Mouse (Mus musculus): ENCODE measurements around the gene Acot7.

The Acot7 gene

GRCm38 (mm10) chr4:152244545-152245522, 66.9 kb downstream of the Acot7 start:
- no peak for DNase-seq (ENCODE audit: low spot score in 2 of 2)

GRCm38 (mm10) chr4:152246011-152246410, 68.1 kb downstream of the Acot7 start:
- no peak for DNase-seq (ENCODE audit: low spot score in 2 of 2)

- no peak for DNase-seq (ENCODE audit: low spot score in 2 of 2)
Observed at GRCm38 (mm10) chr4:152247195-152247594, 69.3 kb downstream of the Acot7 start.

GRCm38 (mm10) chr4:152250615-152251014, 72.7 kb downstream of the Acot7 start:
- no peak for DNase-seq (ENCODE audit: low spot score in 2 of 2)

- DNase-seq (ENCODE audit: low spot score in 2 of 2), result no peak
Observed at GRCm38 (mm10) chr4:152253183-152253759, 75.3 kb downstream of the Acot7 start.

- peak; percentile 33 to 57 for DNase-seq (ENCODE audit: low spot score in 2 of 2)
Observed at GRCm38 (mm10) chr4:152257070-152257469, 79.1 kb downstream of the Acot7 start.

GRCm38 (mm10) chr4:152260451-152260850, 82.5 kb downstream of the Acot7 start:
- no peak for DNase-seq (ENCODE audit: low spot score in 2 of 2)

- no peak for DNase-seq (ENCODE audit: low spot score in 2 of 2)
Observed at GRCm38 (mm10) chr4:152262187-152262586, 84.3 kb downstream of the Acot7 start.

GRCm38 (mm10) chr4:152263089-152263488, 85.2 kb downstream of the Acot7 start:
- DNase-seq (ENCODE audit: low spot score in 2 of 2), result no peak

GRCm38 (mm10) chr4:152263512-152264176, 85.7 kb downstream of the Acot7 start:
- no peak for DNase-seq (ENCODE audit: low spot score in 2 of 2)

- DNase-seq (ENCODE audit: low spot score in 2 of 2), result no peak
Observed at GRCm38 (mm10) chr4:152264177-152264530, 86.2 kb downstream of the Acot7 start.

- no peak for DNase-seq (ENCODE audit: low spot score in 2 of 2)
Observed at GRCm38 (mm10) chr4:152264867-152265568, 87.1 kb downstream of the Acot7 start.

- DNase-seq (ENCODE audit: low spot score in 2 of 2), result no peak
Observed at GRCm38 (mm10) chr4:152265791-152266190, 87.9 kb downstream of the Acot7 start.

- DNase-seq (ENCODE audit: low spot score in 2 of 2), result no peak
Observed at GRCm38 (mm10) chr4:152266236-152266895, 88.4 kb downstream of the Acot7 start.

GRCm38 (mm10) chr4:152267748-152268369, 89.9 kb downstream of the Acot7 start:
- no peak for DNase-seq (ENCODE audit: low spot score in 2 of 2)

- DNase-seq (ENCODE audit: low spot score in 2 of 2), result no peak
Observed at GRCm38 (mm10) chr4:152269967-152270366, 92.0 kb downstream of the Acot7 start.

- no peak for DNase-seq (ENCODE audit: low spot score in 2 of 2)
Observed at GRCm38 (mm10) chr4:152270599-152270998, 92.7 kb downstream of the Acot7 start.

- no peak for DNase-seq (ENCODE audit: low spot score in 2 of 2)
Observed at GRCm38 (mm10) chr4:152271334-152271733, 93.4 kb downstream of the Acot7 start.

GRCm38 (mm10) chr4:152272006-152272405, 94.1 kb downstream of the Acot7 start:
- no peak for DNase-seq (ENCODE audit: low spot score in 2 of 2)

- no peak for DNase-seq (ENCODE audit: low spot score in 2 of 2)
Observed at GRCm38 (mm10) chr4:152272449-152273049, 94.6 kb downstream of the Acot7 start.
